Mouse (Mus musculus): Measurements from ENCODE around the gene Gpr39. TPM values are rescaled to one million over a fixed set of nuclear protein-coding genes. Genes with fewer than 3 reads are reported as not detected.

Gene Gpr39
- total RNA-seq, 2 experiments from 2014 or later: not detected

DNA sequence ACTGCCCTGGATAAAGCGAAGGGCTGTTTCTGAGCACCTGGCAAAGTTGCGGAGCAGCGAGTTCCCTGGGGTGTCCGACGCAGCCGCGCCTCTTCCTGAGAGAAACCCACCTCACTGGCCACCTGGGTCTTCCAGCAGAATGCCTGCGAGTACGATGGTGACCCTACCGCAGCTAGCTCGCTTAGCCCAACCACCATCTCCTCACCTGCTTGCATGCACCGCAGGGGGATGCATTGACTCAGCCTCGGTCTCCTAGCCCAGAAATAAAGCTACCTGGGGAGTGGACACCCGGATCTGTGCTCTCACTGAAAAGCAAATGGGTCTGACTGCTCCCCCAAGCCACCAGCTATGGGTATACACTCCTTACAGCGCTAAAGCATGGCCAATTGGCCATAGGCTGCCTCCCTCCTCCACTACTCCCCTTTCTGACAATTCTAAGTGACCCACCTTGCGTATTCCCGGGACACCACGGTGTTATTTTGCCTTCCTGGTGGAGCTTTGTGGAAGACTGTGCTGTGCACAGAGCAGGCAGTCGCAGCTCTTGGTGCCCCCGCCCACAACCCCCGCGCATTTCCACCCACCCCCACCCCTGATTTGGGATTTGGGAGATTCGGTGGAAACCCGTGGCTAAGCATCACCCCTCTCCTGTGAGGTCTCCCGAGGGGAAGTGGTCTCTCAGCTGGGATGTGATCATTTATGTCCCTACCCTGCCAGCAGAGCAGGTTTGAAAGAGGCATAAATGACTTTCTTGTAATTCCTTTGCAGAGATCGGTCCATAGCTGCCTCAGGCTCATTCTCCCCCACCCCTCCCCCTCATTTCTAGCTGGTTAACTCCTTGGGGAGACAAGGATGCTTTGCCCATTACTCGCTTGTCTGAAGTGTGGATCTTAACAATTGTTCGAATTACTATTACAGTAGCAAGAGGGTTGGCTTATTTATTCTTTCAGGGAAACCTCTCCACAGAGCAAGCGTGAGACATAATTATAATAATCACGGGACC is 236.1 kb downstream of the Gpr39 start, which contains the start of gene Lypd1:
Gene Lypd1, minus strand, starts transcription at position 501 of the 1,000 bp plus-strand sequence.
- intact Hi-C loops (cut with DNase I): loop anchor here (2.0 to 5.0 kb wide), 2 partner anchors 121 to 518 kb away; no protein-coding TSS in a partner anchor

DNA sequence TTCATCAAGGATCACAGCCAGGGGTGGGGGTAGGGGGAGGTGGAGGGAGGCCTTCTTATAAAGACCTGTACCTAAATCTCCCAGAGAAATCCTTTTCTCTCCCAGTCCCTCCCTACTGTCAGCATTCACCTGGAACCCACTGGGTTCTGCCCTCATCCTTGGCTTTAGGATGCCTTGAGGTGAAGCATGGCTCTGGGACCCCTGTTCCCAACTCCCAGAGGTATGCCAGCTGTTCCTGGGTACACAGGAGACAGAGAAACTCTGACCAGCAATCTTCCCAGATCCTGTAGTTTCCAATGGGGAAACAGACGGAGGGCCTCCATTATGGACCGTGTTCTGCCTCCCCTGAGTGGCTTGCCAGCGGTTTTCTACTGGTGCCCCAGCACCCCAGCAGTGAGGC is 243.9 kb downstream of the Gpr39 start:
- DNase-seq (ENCODE audit: low spot score in 2 of 2): no peak
- intact Hi-C loops (cut with DNase I): no loop called here

More for the DNA sequence above, 236.1 kb downstream of the Gpr39 start, which contains the start of gene Lypd1:
- peak in 1 of 2 experiments; percentile 12 for DNase-seq (ENCODE audit: low spot score in 2 of 2)

DNA sequence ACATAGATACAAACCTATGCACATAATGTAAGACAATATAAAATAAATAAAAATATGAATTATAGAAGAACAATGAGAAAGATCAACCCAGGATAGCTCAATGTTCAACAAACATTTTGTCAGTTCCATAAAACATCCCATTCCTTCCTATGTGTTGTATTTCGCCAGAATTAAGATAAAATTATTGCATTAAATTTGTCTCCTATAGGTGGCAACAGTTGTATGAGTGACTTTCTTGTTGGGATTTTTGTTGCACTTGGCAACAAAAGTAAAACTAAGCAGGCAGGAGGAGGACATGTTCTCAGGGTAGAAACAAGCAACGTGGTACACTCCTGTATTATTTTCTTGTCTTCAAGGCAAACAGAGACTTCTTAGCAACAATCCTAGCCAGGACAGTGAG is 246.3 kb downstream of the Gpr39 start:
- intact Hi-C loops (cut with DNase I): no loop called here
- no peak for DNase-seq (ENCODE audit: low spot score in 2 of 2)

Other genes with a start within 250 kb of the Gpr39 start
- gene Actr3, start 241.3 kb upstream of the Gpr39 start, total RNA-seq (2021): 100 to 1,000 TPM; 219 to 236 TPM
- gene Slc35f5, start 116.4 kb upstream of the Gpr39 start, total RNA-seq (2021): 10 to 100 TPM; 24.2 to 24.5 TPM
- gene Lypd1, start 236.1 kb downstream of the Gpr39 start, total RNA-seq (2021): 100 to 1,000 TPM; 119 to 130 TPM